25 mouse cellular contexts compared by ENCODE assay signal in the genomic region with DNA sequence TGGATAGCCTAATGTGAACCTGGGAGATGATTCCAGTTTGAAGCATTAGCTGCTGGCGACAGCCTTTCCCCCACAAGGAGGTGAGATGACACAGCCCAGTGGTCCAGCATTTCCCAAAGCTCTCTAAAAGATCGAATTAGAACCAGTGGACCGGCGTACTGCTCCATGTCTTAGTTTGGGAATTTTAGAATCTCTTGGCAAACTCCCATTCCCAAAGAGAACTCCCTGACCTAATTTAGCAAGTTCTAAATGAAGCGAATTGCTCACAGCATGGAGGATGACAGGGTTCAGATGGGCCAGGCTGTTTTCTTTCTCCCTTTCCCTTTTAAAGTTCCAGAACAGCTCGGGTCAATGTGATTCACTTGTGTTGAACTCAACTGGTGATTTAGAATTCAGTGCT.
DNase-seq lines count a peak whose midpoint lies in the region; ATAC-seq lines count a peak whose summit lies in the region.
"Had no signal": no experiment of that assay in that cellular context is flagged by ENCODE, and none has a peak within 500 bp of the region (broad histone marks: within the 10 kb centered on the region; RNA-seq: fewer than 3 reads in every experiment).

No protein-coding gene starts in this region.

- 0 out of 2 replicates have a peak overlapping the region, but pooled peaks have one; percentile 53 for H3K27ac ChIP-seq in forebrain, embryonic 10.5 days
- no peak overlapping the region for H3K27ac ChIP-seq in forebrain, embryonic 14.5 days (ENCODE audit: low read depth, low read length)
- no peak overlapping the region for H3K27ac ChIP-seq in midbrain, embryonic 11.5 days (ENCODE audit: low read depth, low read length)
- no peak overlapping the region for H3K27ac ChIP-seq in midbrain, embryonic 16.5 days (ENCODE audit: low read length)
- no peak overlapping the region for H3K27ac ChIP-seq in hindbrain, embryonic 14.5 days
- H3K27ac ChIP-seq: embryonic facial prominence, embryonic 15.5 days; limb, embryonic 12.5 days; macrophage; stomach, postnatal 0 days had no signal

- no peak overlapping the region for H3K4me3 ChIP-seq in forebrain, embryonic 10.5 days
- no peak overlapping the region for H3K4me3 ChIP-seq in forebrain, embryonic 14.5 days (ENCODE audit: low read depth, low read length)
- no peak overlapping the region for H3K4me3 ChIP-seq in midbrain, embryonic 11.5 days (ENCODE audit: low read depth, low read length)
- H3K4me3 ChIP-seq in midbrain, embryonic 16.5 days (ENCODE audit: low read depth, low read length), result no peak overlapping the region
- no peak overlapping the region for H3K4me3 ChIP-seq in hindbrain, embryonic 14.5 days (replicated peaks; ENCODE audit: low read length)
- H3K4me3 ChIP-seq: embryonic facial prominence, embryonic 15.5 days; hindbrain, embryonic 10.5 days; limb, embryonic 12.5 days had no signal

- H3K9me3 ChIP-seq in forebrain, embryonic 10.5 days, result no peaks in the 10 kb centered on the region
- no peaks in the 10 kb centered on the region for H3K9me3 ChIP-seq in forebrain, embryonic 14.5 days (replicated peaks; ENCODE audit: control insufficient read depth, low read length)
- H3K9me3 ChIP-seq in midbrain, embryonic 11.5 days (ENCODE audit: control insufficient read depth, low read length), result no peaks in the 10 kb centered on the region
- H3K9me3 ChIP-seq in midbrain, embryonic 16.5 days (replicated peaks; ENCODE audit: control insufficient read depth, low read length, poor library complexity, severe bottlenecking), result no peaks in the 10 kb centered on the region
- H3K9me3 ChIP-seq in hindbrain, embryonic 14.5 days (ENCODE audit: control insufficient read depth, low read length), result no peaks in the 10 kb centered on the region
- H3K9me3 ChIP-seq: embryonic facial prominence, embryonic 15.5 days; hindbrain, embryonic 10.5 days; limb, embryonic 12.5 days had no signal

- DNase-seq in forebrain, embryonic 10.5 days (ENCODE audit: extremely low spot score, low spot score), result no peak
- DNase-seq in forebrain, embryonic 14.5 days (ENCODE audit: low spot score), result no peak
- peak; percentile 20 to 25 for DNase-seq in heart, adult 18-20 months
- no peak for DNase-seq in heart, adult 11 months
- peak; percentile 61 for DNase-seq in midbrain, embryonic 11.5 days (ENCODE audit: low spot score, missing footprints)
- DNase-seq in skeletal muscle tissue, adult 2 months (ENCODE audit: low read depth, low spot score), result peak; percentile 13
- DNase-seq in hindbrain, embryonic 14.5 days (ENCODE audit: low spot score), result no peak
- DNase-seq: adrenal gland, postnatal 25 days; cerebellum, adult 11-12 months; gastrocnemius, postnatal 36 days; heart, postnatal 10 days; kidney, adult 18-20 months; kidney, postnatal 10 days; liver, postnatal 0 days; thymus, adult 2 months; thymus, postnatal 4 days had no signal

- H3K9ac ChIP-seq in forebrain, embryonic 14.5 days (ENCODE audit: low read length), result no peak overlapping the region
- H3K9ac ChIP-seq in midbrain, embryonic 11.5 days (ENCODE audit: low read length), result no peak overlapping the region
- H3K9ac ChIP-seq in midbrain, embryonic 16.5 days (ENCODE audit: low read depth, low read length), result no peak overlapping the region
- H3K9ac ChIP-seq in hindbrain, embryonic 14.5 days, result no peak overlapping the region
- H3K9ac ChIP-seq: embryonic facial prominence, embryonic 15.5 days; limb, embryonic 12.5 days; liver, postnatal 0 days had no signal

- 76% methylated on average over 6 of the region's 6 CpGs for WGBS in forebrain, embryonic 10.5 days
- 63% methylated on average over 6 of the region's 6 CpGs for WGBS in forebrain, embryonic 14.5 days
- WGBS in midbrain, embryonic 11.5 days, result 76% methylated on average over 6 of the region's 6 CpGs
- WGBS in midbrain, embryonic 16.5 days, result 60% methylated on average over 6 of the region's 6 CpGs
- 60% methylated on average over 6 of the region's 6 CpGs for WGBS in hindbrain, embryonic 14.5 days

- no peak for ATAC-seq in forebrain, embryonic 14.5 days
- ATAC-seq in midbrain, embryonic 11.5 days (ENCODE audit: low FRiP score), result no peak
- ATAC-seq in midbrain, embryonic 16.5 days, result no peak
- no peak for ATAC-seq in hindbrain, embryonic 14.5 days (ENCODE audit: low FRiP score)
- ATAC-seq: liver, postnatal 0 days; lung, postnatal 0 days had no signal

- no peak overlapping the region for H3K4me2 ChIP-seq in forebrain, embryonic 14.5 days (ENCODE audit: low read length)
- no peak overlapping the region for H3K4me2 ChIP-seq in midbrain, embryonic 11.5 days
- no peak overlapping the region for H3K4me2 ChIP-seq in midbrain, embryonic 16.5 days (ENCODE audit: low read length)
- H3K4me2 ChIP-seq in hindbrain, embryonic 14.5 days (replicated peaks), result no peak overlapping the region
- H3K4me2 ChIP-seq: embryonic facial prominence, embryonic 15.5 days; heart, embryonic 11.5 days; limb, embryonic 12.5 days; liver, embryonic 11.5 days had no signal

- H3K36me3 ChIP-seq in forebrain, embryonic 10.5 days (replicated peaks), result no peaks in the 10 kb centered on the region
- no peaks in the 10 kb centered on the region for H3K36me3 ChIP-seq in forebrain, embryonic 14.5 days (ENCODE audit: control insufficient read depth, insufficient read depth, low read length)
- no peaks in the 10 kb centered on the region for H3K36me3 ChIP-seq in midbrain, embryonic 11.5 days (ENCODE audit: control insufficient read depth, insufficient read depth, low read length)
- no peaks in the 10 kb centered on the region for H3K36me3 ChIP-seq in midbrain, embryonic 16.5 days (ENCODE audit: control insufficient read depth, insufficient read depth, low read length)
- no peaks in the 10 kb centered on the region for H3K36me3 ChIP-seq in hindbrain, embryonic 14.5 days (replicated peaks; ENCODE audit: control insufficient read depth, insufficient read depth)
- H3K36me3 ChIP-seq: embryonic facial prominence, embryonic 15.5 days; hindbrain, embryonic 10.5 days; limb, embryonic 12.5 days had no signal

- H3K4me1 ChIP-seq in forebrain, embryonic 10.5 days, result peaks cover 12% of the 10 kb centered on the region
- no peaks in the 10 kb centered on the region for H3K4me1 ChIP-seq in forebrain, embryonic 14.5 days (ENCODE audit: control insufficient read depth, insufficient read depth, low read length)
- no peaks in the 10 kb centered on the region; the same call in 1 of the 2 replicates for H3K4me1 ChIP-seq in midbrain, embryonic 11.5 days (ENCODE audit: control insufficient read depth, insufficient read depth, low read length)
- no peaks in the 10 kb centered on the region; the same call in 1 of the 2 replicates for H3K4me1 ChIP-seq in midbrain, embryonic 16.5 days (ENCODE audit: control insufficient read depth, insufficient read depth, low read length)
- H3K4me1 ChIP-seq in hindbrain, embryonic 14.5 days (replicated peaks; ENCODE audit: control insufficient read depth, insufficient read depth, low read length), result no peaks in the 10 kb centered on the region
- H3K4me1 ChIP-seq: embryonic facial prominence, embryonic 15.5 days; limb, embryonic 12.5 days had no signal

- no peaks in the 10 kb centered on the region for H3K27me3 ChIP-seq in forebrain, embryonic 10.5 days (ENCODE audit: poor library complexity, severe bottlenecking)
- H3K27me3 ChIP-seq in forebrain, embryonic 14.5 days (replicated peaks; ENCODE audit: control insufficient read depth, insufficient read depth, low read length), result no peaks in the 10 kb centered on the region
- no peaks in the 10 kb centered on the region for H3K27me3 ChIP-seq in midbrain, embryonic 11.5 days (ENCODE audit: control insufficient read depth, insufficient read depth, low read length)
- no peaks in the 10 kb centered on the region for H3K27me3 ChIP-seq in midbrain, embryonic 16.5 days (ENCODE audit: control insufficient read depth, insufficient read depth, low read depth, low read length)
- no peaks in the 10 kb centered on the region for H3K27me3 ChIP-seq in hindbrain, embryonic 14.5 days (ENCODE audit: control insufficient read depth, insufficient read depth, low read length)
- H3K27me3 ChIP-seq: embryonic facial prominence, embryonic 15.5 days; limb, embryonic 12.5 days had no signal

Comparison
In these comparisons a context has a peak if more than half of its experiments do, and no peak if none do; other contexts are left out.
1. DNase-seq: peak in heart, adult 18-20 months (2 of 2), midbrain, embryonic 11.5 days (single experiment) and skeletal muscle tissue, adult 2 months (single experiment); none in forebrain, embryonic 10.5 days (single experiment), forebrain, embryonic 14.5 days (single experiment), heart, adult 11 months (single experiment) and hindbrain, embryonic 14.5 days (single experiment).